31 mouse cellular contexts compared by ENCODE assay signal in genomic region chr9:8868511-8868910, GRCm38 (mm10). TPM values are rescaled to one million over a fixed set of nuclear protein-coding genes. Genes with fewer than 3 reads are reported as not detected.
"Had no signal": no experiment of that assay in that cellular context is flagged by ENCODE, and none has a peak within 500 bp of the region (broad histone marks: within the 10 kb centered on the region; RNA-seq: fewer than 3 reads in every experiment).

No protein-coding gene starts in this region.

- ATAC-seq: forebrain, embryonic 13.5 days; forebrain, embryonic 14.5 days; forebrain, embryonic 15.5 days; forebrain, embryonic 16.5 days; forebrain, postnatal 0 days had no signal

- H3K4me1 ChIP-seq: embryonic facial prominence, embryonic 10.5 days; embryonic facial prominence, embryonic 12.5 days; embryonic facial prominence, embryonic 13.5 days; embryonic facial prominence, embryonic 15.5 days; forebrain, embryonic 10.5 days; forebrain, embryonic 12.5 days; forebrain, embryonic 13.5 days; forebrain, embryonic 15.5 days had no signal

- H3K9me3 ChIP-seq: embryonic facial prominence, embryonic 10.5 days; embryonic facial prominence, embryonic 12.5 days; embryonic facial prominence, embryonic 13.5 days; embryonic facial prominence, embryonic 15.5 days; forebrain, embryonic 10.5 days; forebrain, embryonic 12.5 days; forebrain, embryonic 13.5 days; forebrain, embryonic 15.5 days had no signal

- H3K27me3 ChIP-seq: embryonic facial prominence, embryonic 12.5 days; embryonic facial prominence, embryonic 13.5 days; embryonic facial prominence, embryonic 15.5 days; forebrain, embryonic 12.5 days; forebrain, embryonic 13.5 days; forebrain, embryonic 15.5 days had no signal

- DNase-seq: cerebellum, adult 2 months; cerebellum, adult 8-10 months; cerebellum, adult 9-10 months; cerebellum, adult 9-11 months; cerebellum, postnatal 10 days; cerebellum, postnatal 14 days; cerebellum, postnatal 25 days; cerebellum, postnatal 36 days; embryo, embryonic 11 days; forebrain, postnatal 0 days; gastrocnemius, adult 2 months; gastrocnemius, postnatal 10 days; gastrocnemius, postnatal 14 days; gastrocnemius, postnatal 25 days; gastrocnemius, postnatal 36 days; heart, adult 11 months; heart, adult 18-20 months had no signal

- H3K36me3 ChIP-seq: embryonic facial prominence, embryonic 10.5 days; embryonic facial prominence, embryonic 12.5 days; embryonic facial prominence, embryonic 13.5 days; embryonic facial prominence, embryonic 15.5 days; forebrain, embryonic 10.5 days; forebrain, embryonic 12.5 days; forebrain, embryonic 15.5 days had no signal

- H3K9ac ChIP-seq: embryonic facial prominence, embryonic 12.5 days; embryonic facial prominence, embryonic 13.5 days; embryonic facial prominence, embryonic 15.5 days; forebrain, embryonic 12.5 days; forebrain, embryonic 13.5 days; forebrain, embryonic 15.5 days; forebrain, postnatal 0 days had no signal

- H3K4me2 ChIP-seq: embryonic facial prominence, embryonic 12.5 days; embryonic facial prominence, embryonic 13.5 days; embryonic facial prominence, embryonic 15.5 days; forebrain, embryonic 12.5 days; forebrain, embryonic 13.5 days; forebrain, embryonic 15.5 days had no signal

- H3K4me3 ChIP-seq: embryonic facial prominence, embryonic 10.5 days; embryonic facial prominence, embryonic 12.5 days; embryonic facial prominence, embryonic 13.5 days; embryonic facial prominence, embryonic 15.5 days; erythroblast, embryonic 14.5 days; forebrain, embryonic 10.5 days; forebrain, embryonic 12.5 days; forebrain, embryonic 13.5 days; forebrain, embryonic 15.5 days; gastrocnemius, adult 2 months had no signal

- H3K27ac ChIP-seq: embryonic facial prominence, embryonic 10.5 days; embryonic facial prominence, embryonic 12.5 days; embryonic facial prominence, embryonic 13.5 days; embryonic facial prominence, embryonic 15.5 days; forebrain, embryonic 10.5 days; forebrain, embryonic 12.5 days; forebrain, embryonic 13.5 days; forebrain, embryonic 15.5 days; gastrocnemius, adult 2 months had no signal

RNA-seq across cellular contexts. Expression of gene Pgr, which starts 31.1 kb away (rescaled TPM):
- total RNA-seq: common myeloid progenitor, adult 5-6 weeks; gastrocnemius, adult 18-20 months; gastrocnemius, postnatal 36 days; granulocyte monocyte progenitor cell, adult 5-6 weeks; heart, adult 18-20 months had no signal
- polyA plus RNA-seq: erythroblast, embryonic 14.5 days had no signal
